Comparison of ENCODE assay signal across 19 mouse cellular contexts in genomic region chr14:29628213-29628612, GRCm38 (mm10).
"Had no signal": no experiment of that assay in that cellular context is flagged by ENCODE, and none has a peak within 500 bp of the region (broad histone marks: within the 10 kb centered on the region; RNA-seq: fewer than 3 reads in every experiment).

No protein-coding gene starts in this region.

- H3K4me2 ChIP-seq: lung, embryonic 14.5 days; midbrain, embryonic 12.5 days; neural tube, embryonic 13.5 days; neural tube, embryonic 15.5 days had no signal

- H3K9ac ChIP-seq: lung, embryonic 14.5 days; midbrain, embryonic 12.5 days; neural tube, embryonic 13.5 days; neural tube, embryonic 15.5 days had no signal

- H3K9me3 ChIP-seq: midbrain, embryonic 10.5 days; midbrain, embryonic 12.5 days; neural tube, embryonic 13.5 days; neural tube, embryonic 15.5 days had no signal

- ATAC-seq: midbrain, embryonic 16.5 days had no signal

- H3K27ac ChIP-seq: midbrain, embryonic 10.5 days; midbrain, embryonic 12.5 days; neural tube, embryonic 13.5 days; neural tube, embryonic 15.5 days had no signal

- H3K27me3 ChIP-seq: midbrain, embryonic 12.5 days; neural tube, embryonic 13.5 days; neural tube, embryonic 15.5 days had no signal

- H3K4me1 ChIP-seq: midbrain, embryonic 10.5 days; midbrain, embryonic 12.5 days; neural tube, embryonic 13.5 days; neural tube, embryonic 15.5 days had no signal

- DNase-seq: lung, adult 18-20 months; lung, embryonic 14.5 days; lung, postnatal 10 days; lung, postnatal 4 days; midbrain, embryonic 14.5 days; retina, postnatal 1 day; right cerebral cortex, adult 18-20 months; right cerebral cortex, postnatal 25 days; right cerebral cortex, postnatal 4 days; spleen, adult 18-20 months; thymus, adult 2 months; thymus, postnatal 25 days; thymus, postnatal 4 days had no signal

- H3K36me3 ChIP-seq: midbrain, embryonic 10.5 days; midbrain, embryonic 12.5 days; neural tube, embryonic 13.5 days; neural tube, embryonic 15.5 days had no signal

- H3K4me3 ChIP-seq: midbrain, embryonic 10.5 days; midbrain, embryonic 12.5 days; myocyte; neural tube, embryonic 13.5 days; neural tube, embryonic 15.5 days had no signal
